Mouse (Mus musculus): ENCODE measurements around the gene Gm13090. TPM values are rescaled to one million over a fixed set of nuclear protein-coding genes. Genes with fewer than 3 reads are reported as not detected.

Gm13090 gene
- polyA plus RNA-seq, 1 experiment from 2014 or later, result not detected

DNA sequence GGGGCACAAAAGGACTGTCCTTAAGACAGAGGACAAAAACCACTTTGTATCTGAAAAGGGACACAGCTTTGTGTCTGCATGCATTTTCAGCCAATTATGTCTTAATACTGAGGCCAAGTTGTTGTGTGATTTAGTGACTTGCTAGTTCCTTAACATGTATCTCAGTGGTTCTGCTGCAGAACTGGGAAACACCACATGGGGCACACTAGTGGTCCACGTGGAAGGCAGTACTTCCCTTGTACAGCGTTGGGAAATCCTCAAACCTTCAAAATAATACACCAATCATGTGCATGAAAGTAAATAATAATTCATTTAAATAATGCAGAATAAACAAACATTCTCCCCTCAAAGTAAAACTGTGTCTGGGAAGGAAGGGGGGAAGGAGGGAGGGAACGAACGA lies 20.6 kb upstream of the Gm13090 start:
- Histone ChIP-seq H3K9me3 (no peaks in the 10 kb centered on the region), H3K4me1 (no peaks in the 10 kb centered on the region), H3K9ac (no peak overlapping the region), H3K27me3 (no peaks in the 10 kb centered on the region), H3K4me2 (no peak overlapping the region), H3K36me3 (no peaks in the 10 kb centered on the region), H3K4me3 (no peak overlapping the region), H3K27ac (no peak overlapping the region)
- 60% methylated on average over 4 of the region's 4 CpGs for WGBS
- ATAC-seq (ENCODE audit: borderline replicate concordance, extremely low read depth, low FRiP score, low TSS enrichment), result no peak

DNA sequence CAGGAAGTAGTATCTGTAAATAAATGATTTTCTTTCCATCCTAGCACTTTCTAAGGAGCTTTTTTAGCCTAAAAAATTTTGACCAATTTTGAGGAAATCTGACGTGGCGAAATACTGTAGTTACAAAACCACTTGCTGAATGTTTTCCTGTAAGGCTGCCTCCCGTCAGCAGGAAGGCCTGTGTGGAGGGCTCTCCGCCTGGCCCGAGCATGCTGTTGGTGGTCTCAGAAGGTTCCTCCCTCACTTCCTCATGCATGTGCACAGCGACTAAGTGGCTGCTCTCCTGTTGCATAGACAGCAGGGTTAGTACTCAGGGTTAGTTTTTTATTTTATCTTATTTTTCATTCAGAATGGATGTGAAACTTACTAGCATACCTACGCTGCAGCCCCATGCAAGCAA lies 18.4 kb upstream of the Gm13090 start:
- 74% methylated on average over 7 of the region's 7 CpGs for WGBS
- Histone ChIP-seq H3K9me3 (no peaks in the 10 kb centered on the region), H3K9ac (no peak overlapping the region), H3K36me3 (no peaks in the 10 kb centered on the region), H3K4me3 (no peak overlapping the region), H3K27me3 (no peaks in the 10 kb centered on the region), H3K27ac (no peak overlapping the region), H3K4me1 (no peaks in the 10 kb centered on the region), H3K4me2 (no peak overlapping the region)
- no peak for ATAC-seq (ENCODE audit: borderline replicate concordance, extremely low read depth, low FRiP score, low TSS enrichment)

DNA sequence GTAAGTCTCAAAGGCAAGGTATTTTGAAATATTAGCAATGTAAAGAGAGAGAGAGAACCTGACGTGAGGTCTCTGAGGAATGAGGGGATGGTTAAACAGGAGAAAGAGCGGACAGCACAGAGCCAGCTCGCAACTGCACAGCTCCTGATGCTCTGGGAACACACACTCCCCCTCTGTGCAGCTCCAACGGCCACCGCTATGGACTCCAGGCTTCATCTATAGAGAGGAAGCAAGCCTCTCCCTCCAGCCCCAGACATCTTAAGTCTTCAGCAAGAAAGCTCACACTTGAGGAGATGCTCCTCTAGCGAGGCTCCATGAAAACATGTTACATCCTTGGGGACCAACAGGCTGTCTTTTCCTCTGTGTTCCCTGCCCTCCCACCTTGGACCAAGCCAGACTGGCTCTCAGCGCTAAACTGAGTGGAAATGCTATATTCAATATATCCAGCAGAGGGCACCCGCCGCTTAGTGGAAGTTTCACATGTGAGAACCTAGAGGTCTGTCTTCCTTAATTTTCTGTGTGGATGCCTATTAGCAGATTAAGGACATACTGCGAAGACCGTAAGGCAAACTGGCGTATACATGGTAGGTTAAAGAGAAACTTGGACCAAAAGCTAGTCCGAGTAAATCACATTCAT lies 16.1 kb upstream of the Gm13090 start:
- no peaks in the 10 kb centered on the region for H3K36me3 ChIP-seq
- no peaks in the 10 kb centered on the region for H3K4me1 ChIP-seq
- no peaks in the 10 kb centered on the region for H3K27me3 ChIP-seq
- peak; percentile 46; the same call in 1 of the 2 replicates for ATAC-seq (ENCODE audit: borderline replicate concordance, extremely low read depth, low FRiP score, low TSS enrichment)
- WGBS, result 46% methylated on average over 13 of the region's 13 CpGs
- no peak overlapping the region for H3K27ac ChIP-seq
- H3K9ac ChIP-seq, result no peak overlapping the region
- no peak overlapping the region for H3K4me3 ChIP-seq
- no peak overlapping the region for H3K4me2 ChIP-seq
- no peaks in the 10 kb centered on the region for H3K9me3 ChIP-seq

DNA sequence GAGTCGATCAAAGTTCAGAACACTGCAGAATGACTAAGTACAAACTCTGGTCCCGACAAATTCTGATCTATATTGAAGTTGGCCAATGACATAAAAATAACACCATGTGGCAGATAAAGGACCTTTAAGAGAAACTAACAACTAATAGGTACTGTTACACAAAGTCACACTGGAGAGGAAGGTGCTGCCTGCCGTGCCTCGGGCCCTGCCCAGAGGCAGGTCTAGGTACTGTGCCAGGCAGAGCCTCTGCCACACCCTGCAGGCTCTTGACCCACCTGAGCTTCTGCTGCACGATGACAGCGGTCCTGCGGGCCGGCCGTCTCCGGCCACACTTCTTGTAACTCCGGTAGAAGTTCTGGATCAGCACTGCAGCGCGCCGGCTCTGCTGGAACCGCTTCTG lies 14.6 kb upstream of the Gm13090 start:
- H3K27ac ChIP-seq, result no peak overlapping the region
- no peaks in the 10 kb centered on the region for H3K9me3 ChIP-seq
- H3K4me1 ChIP-seq, result no peaks in the 10 kb centered on the region
- WGBS, result 89% methylated on average over 15 of the region's 15 CpGs
- H3K4me3 ChIP-seq, result no peak overlapping the region
- H3K27me3 ChIP-seq, result no peaks in the 10 kb centered on the region
- no peaks in the 10 kb centered on the region for H3K36me3 ChIP-seq
- no peak overlapping the region for H3K4me2 ChIP-seq
- ATAC-seq (ENCODE audit: borderline replicate concordance, extremely low read depth, low FRiP score, low TSS enrichment), result no peak
- H3K9ac ChIP-seq, result no peak overlapping the region

DNA sequence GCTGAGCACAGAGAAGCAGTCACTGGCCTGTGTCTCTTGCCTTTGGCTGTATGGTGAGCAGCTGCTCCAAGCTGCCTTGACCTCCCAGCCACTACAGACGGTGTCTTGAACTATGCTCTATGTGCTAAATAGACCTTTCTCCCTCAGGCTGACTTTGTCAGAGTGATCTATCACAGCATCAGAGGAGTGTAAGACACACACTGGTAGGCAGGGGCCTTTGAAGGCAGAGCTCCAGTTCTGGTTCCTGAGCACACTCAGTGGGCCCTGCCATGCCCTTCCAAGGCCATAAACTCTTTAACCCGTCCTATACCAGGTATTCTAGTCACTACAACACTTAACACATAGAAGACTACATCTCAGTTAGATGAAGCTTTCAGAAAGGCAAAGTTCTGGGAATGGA lies 8.0 kb upstream of the Gm13090 start:
- no peak for ATAC-seq (ENCODE audit: borderline replicate concordance, extremely low read depth, low FRiP score, low TSS enrichment)
- WGBS, result 70% methylated on average over 2 of the region's 2 CpGs

DNA sequence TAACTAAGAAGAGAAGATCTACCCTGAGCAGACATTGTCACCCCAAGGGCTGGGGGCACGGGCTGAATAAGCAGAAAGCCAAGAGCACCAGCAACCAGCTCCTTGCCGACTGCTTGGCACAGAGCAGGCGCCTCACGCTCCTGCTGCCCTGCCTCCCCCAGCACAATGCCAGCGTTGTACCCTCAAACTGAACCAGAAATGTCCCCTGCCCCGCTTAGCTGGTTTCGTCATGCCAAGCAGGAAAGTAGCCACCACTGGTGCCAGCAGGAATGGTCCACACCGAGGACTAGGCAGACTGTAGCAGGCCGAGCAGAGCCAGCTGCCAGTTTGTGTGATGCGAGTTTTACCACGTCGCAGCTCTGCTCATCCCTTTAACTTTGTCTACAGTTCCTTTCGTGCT lies 7.4 kb upstream of the Gm13090 start:
- H3K9ac ChIP-seq, result no peak overlapping the region
- H3K27me3 ChIP-seq, result no peaks in the 10 kb centered on the region
- no peaks in the 10 kb centered on the region for H3K9me3 ChIP-seq
- ATAC-seq (ENCODE audit: borderline replicate concordance, extremely low read depth, low FRiP score, low TSS enrichment), result no peak
- no peak overlapping the region for H3K27ac ChIP-seq
- no peak overlapping the region for H3K4me2 ChIP-seq
- no peak overlapping the region for H3K4me3 ChIP-seq
- H3K4me1 ChIP-seq, result no peaks in the 10 kb centered on the region
- no peaks in the 10 kb centered on the region for H3K36me3 ChIP-seq
- WGBS, result 89% methylated on average over 13 of the region's 13 CpGs

More for the DNA sequence above, 8.0 kb upstream of the Gm13090 start:
- no peak overlapping the region for H3K4me3 ChIP-seq
- H3K27me3 ChIP-seq, result no peaks in the 10 kb centered on the region
- no peak overlapping the region for H3K27ac ChIP-seq
- no peak overlapping the region for H3K9ac ChIP-seq
- no peaks in the 10 kb centered on the region for H3K4me1 ChIP-seq
- no peaks in the 10 kb centered on the region for H3K9me3 ChIP-seq
- H3K36me3 ChIP-seq, result no peaks in the 10 kb centered on the region
- no peak overlapping the region for H3K4me2 ChIP-seq

DNA sequence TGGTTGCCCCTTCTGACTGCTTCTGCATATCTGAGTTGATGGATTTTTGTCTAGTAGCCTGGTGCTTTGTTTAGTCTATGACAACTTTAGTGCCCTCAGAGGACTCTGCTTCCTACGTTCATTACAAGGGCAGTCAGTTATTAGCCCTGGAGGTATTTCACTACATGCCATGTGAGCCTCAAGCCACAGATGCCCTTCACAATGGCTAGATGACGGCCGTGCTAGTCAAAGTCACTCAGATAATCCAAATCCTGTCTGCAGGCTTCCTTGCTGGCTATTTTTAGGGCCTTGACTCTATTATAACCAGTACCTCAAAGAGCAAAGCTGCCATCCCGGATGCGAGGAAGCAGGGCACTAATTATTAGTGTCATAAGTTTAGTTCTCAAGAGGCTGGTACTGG lies 6.3 kb upstream of the Gm13090 start:
- Histone ChIP-seq H3K36me3 (no peaks in the 10 kb centered on the region), H3K27ac (no peak overlapping the region), H3K9ac (no peak overlapping the region), H3K4me1 (no peaks in the 10 kb centered on the region), H3K4me3 (no peak overlapping the region), H3K27me3 (no peaks in the 10 kb centered on the region), H3K4me2 (no peak overlapping the region), H3K9me3 (no peaks in the 10 kb centered on the region)
- ATAC-seq (ENCODE audit: borderline replicate concordance, extremely low read depth, low FRiP score, low TSS enrichment), result no peak
- 78% methylated on average over 5 of the region's 5 CpGs for WGBS

DNA sequence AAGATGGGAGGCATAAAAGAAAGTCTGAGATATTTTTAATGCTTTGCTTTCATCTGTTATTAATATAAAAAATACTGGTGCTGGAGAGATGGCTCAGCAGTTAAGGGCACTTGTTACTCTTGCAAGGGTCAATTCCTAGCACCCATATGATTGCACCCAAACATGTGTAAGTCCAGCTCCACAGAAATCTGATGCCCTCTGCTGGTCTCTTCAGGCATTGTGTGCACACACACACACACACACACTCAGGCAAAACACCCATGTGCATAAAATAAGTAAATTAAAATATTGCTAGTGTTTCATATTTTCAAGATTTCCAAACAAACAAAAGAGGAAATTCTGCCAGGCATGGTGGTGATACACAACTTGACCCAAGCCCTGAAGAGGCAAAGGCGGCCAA lies 2.0 kb upstream of the Gm13090 start:
- H3K9ac ChIP-seq, result no peak overlapping the region
- 97% methylated on average over 1 of the region's 1 CpGs for WGBS
- H3K4me3 ChIP-seq, result no peak overlapping the region
- no peaks in the 10 kb centered on the region for H3K4me1 ChIP-seq
- H3K27ac ChIP-seq, result no peak overlapping the region
- no peak overlapping the region for H3K4me2 ChIP-seq
- H3K9me3 ChIP-seq, result no peaks in the 10 kb centered on the region
- no peaks in the 10 kb centered on the region for H3K27me3 ChIP-seq
- no peaks in the 10 kb centered on the region for H3K36me3 ChIP-seq
- ATAC-seq (ENCODE audit: borderline replicate concordance, extremely low read depth, low FRiP score, low TSS enrichment), result no peak

DNA sequence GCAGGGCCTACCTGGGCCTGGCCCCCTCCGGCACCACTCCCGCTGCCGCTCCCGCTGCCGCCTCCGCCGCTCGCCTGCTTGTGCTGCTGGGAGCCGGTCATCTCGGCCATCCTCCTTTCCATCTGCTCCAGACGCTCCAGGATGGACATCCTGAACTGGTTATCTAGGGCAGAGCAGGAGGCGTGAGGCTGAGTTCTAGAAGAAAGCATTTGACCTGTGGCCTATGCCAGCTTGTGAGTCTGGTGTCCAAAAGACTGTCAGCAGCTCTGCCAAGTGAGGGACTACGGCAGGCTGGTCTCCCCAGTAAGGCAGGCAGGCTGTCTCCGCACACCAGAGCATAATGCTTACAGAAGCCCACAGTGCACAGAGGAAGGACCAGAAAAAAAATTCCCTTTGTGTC lies 551 bp upstream of the Gm13090 start:
- Histone ChIP-seq H3K9me3 (no peaks in the 10 kb centered on the region), H3K27me3 (no peaks in the 10 kb centered on the region), H3K9ac (no peak overlapping the region), H3K4me3 (no peak overlapping the region), H3K4me2 (no peak overlapping the region), H3K27ac (no peak overlapping the region), H3K4me1 (no peaks in the 10 kb centered on the region), H3K36me3 (no peaks in the 10 kb centered on the region)
- no peak for ATAC-seq (ENCODE audit: borderline replicate concordance, extremely low read depth, low FRiP score, low TSS enrichment)
- WGBS, result 79% methylated on average over 14 of the region's 14 CpGs

DNA sequence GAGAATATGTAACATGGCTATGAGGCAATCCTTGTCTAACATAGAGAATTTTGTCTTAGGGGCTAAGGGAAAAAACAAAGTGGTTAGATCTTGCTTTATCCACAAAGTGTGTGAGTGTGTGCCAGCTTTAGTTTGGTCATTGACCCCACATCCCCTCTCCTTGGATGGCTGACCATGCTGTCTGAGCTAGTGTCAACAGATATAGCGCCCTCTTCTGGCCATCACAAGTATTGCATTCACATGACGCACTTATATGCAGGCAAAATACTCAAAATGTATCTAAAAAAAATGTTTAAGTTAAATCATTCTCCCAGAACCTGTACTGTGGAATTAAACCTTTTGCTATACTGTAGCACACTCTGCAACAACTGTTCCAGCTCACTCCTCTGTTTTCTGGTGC lies 5.8 kb downstream of the Gm13090 start:
- Histone ChIP-seq H3K9me3 (no peaks in the 10 kb centered on the region), H3K36me3 (no peaks in the 10 kb centered on the region), H3K9ac (no peak overlapping the region), H3K4me3 (no peak overlapping the region), H3K4me1 (peaks cover 12% of the 10 kb centered on the region), H3K27me3 (no peaks in the 10 kb centered on the region), H3K27ac (no peak overlapping the region), H3K4me2 (no peak overlapping the region)
- ATAC-seq (ENCODE audit: borderline replicate concordance, extremely low read depth, low FRiP score, low TSS enrichment), result no peak
- 38% methylated on average over 2 of the region's 2 CpGs for WGBS

DNA sequence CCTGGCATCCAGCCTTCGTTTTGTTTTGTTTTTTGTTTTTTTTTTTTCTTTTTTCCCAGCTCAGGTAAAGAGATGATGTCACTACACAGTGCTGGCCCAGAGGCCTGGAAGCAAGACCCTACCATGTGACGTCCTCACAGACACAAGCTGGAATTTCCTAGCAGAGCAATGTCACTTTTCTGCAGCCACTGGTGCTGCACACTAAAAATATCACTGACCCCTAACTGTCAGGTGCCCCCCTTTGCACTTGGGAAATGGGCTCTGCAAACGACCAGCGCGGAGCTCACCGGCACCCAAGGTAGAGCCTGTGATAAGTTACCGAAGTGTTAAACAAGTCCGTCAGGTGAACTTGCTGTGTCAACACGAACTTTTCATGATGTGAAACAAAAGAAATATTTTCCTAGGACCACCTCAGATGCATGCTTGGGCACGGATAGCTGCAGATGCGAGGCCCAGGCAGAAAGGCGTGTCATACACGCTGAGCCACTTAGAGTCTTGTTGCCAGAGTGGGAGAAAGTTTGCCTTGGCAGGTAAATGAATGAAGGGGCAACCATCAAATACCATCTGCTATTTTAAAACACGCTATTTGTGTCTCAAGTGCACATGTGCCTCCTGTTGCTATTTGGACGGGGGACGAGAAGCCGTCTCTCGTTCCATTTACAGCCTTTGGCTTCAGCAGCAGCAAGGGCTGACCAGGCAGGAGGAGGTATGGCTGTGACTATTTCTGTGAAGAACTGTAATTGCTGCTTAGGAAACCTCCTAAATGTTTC lies 7.1 kb downstream of the Gm13090 start:
- no peak overlapping the region for H3K9ac ChIP-seq
- no peak for ATAC-seq (ENCODE audit: borderline replicate concordance, extremely low read depth, low FRiP score, low TSS enrichment)
- H3K4me3 ChIP-seq, result no peak overlapping the region
- H3K9me3 ChIP-seq, result no peaks in the 10 kb centered on the region
- peak overlapping the region; percentile 25; the same call in 1 of the 2 replicates for H3K4me2 ChIP-seq
- peaks cover 12% of the 10 kb centered on the region for H3K4me1 ChIP-seq
- H3K27ac ChIP-seq, result no peak overlapping the region
- WGBS, result 54% methylated on average over 18 of the region's 18 CpGs
- H3K27me3 ChIP-seq, result no peaks in the 10 kb centered on the region
- no peaks in the 10 kb centered on the region for H3K36me3 ChIP-seq

DNA sequence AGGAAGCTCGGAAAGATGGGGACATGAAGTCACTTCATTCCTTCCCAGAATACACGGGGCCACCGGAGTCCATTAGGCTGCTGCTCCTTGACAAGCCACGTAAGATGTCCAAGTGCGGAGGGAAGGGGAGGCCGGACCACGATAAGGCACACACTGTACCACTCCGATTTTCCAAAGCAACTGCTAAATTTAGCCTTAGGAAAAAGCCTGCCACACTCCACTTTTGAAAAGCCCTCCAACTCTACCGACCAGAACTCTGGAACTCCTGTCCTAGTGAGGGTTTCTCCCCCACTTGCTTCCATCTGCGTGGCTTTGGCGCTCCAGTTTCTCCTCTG lies 7.7 kb downstream of the Gm13090 start:
- no peaks in the 10 kb centered on the region for H3K36me3 ChIP-seq
- H3K4me2 ChIP-seq, result no peak overlapping the region
- no peak for ATAC-seq (ENCODE audit: borderline replicate concordance, extremely low read depth, low FRiP score, low TSS enrichment)
- no peaks in the 10 kb centered on the region for H3K27me3 ChIP-seq
- WGBS, result 69% methylated on average over 11 of the region's 11 CpGs
- no peak overlapping the region for H3K27ac ChIP-seq
- H3K9me3 ChIP-seq, result no peaks in the 10 kb centered on the region
- no peak overlapping the region for H3K4me3 ChIP-seq
- peaks cover 12% of the 10 kb centered on the region for H3K4me1 ChIP-seq
- H3K9ac ChIP-seq, result no peak overlapping the region

Measured in lung, embryonic 15.5 days (tissue).